Mouse (Mus musculus) hindbrain, embryonic 15.5 days (tissue): ENCODE data around the gene Vsig10l. TPM values are rescaled to one million over a fixed set of nuclear protein-coding genes. Genes with fewer than 3 reads are reported as not detected.

Experiments
- ATAC-seq: fragments of 200-750 bp; cut with Nextera tagmentation; 2 replicates; pipeline ENCODE4 v1.8.0; 2017; ENCODE audit warnings: low read depth, moderate number of reproducible peaks, moderate TSS enrichment; ENCODE audit not compliant: low FRiP score
- H3K27ac ChIP-seq: fragments of 300-500 bp; sonication (generic); replicated peaks from 2 replicates; pipeline ENCODE4 v1.5.1; 2015; ENCODE audit warnings: mild to moderate bottlenecking, inconsistent platforms
- H3K27me3 ChIP-seq: fragments of 300-500 bp; sonication (generic); 2 replicates; pipeline ENCODE4 v1.6.1; 2015; ENCODE audit warnings: control low read depth, inconsistent platforms
- H3K36me3 ChIP-seq: fragments of 300-500 bp; sonication (generic); 2 replicates; pipeline ENCODE4 v1.6.1; 2015; ENCODE audit warnings: control low read depth, inconsistent platforms
- H3K4me1 ChIP-seq: fragments of 300-500 bp; sonication (generic); replicated peaks from 2 replicates; pipeline ENCODE4 v1.6.1; 2015; ENCODE audit warnings: control low read depth, inconsistent platforms
- H3K4me2 ChIP-seq: fragments of 300-500 bp; sonication (generic); 2 replicates; pipeline ENCODE4 v1.6.1; 2015; ENCODE audit warnings: moderate library complexity, mild to moderate bottlenecking, inconsistent platforms
- H3K4me3 ChIP-seq: fragments of 300-500 bp; sonication (generic); 2 replicates; pipeline ENCODE4 v1.5.1; 2015; ENCODE audit warnings: mild to moderate bottlenecking, inconsistent platforms
- H3K9ac ChIP-seq: fragments of 300-500 bp; sonication (generic); 2 replicates; pipeline ENCODE4 v1.6.1; 2015; ENCODE audit warnings: inconsistent platforms
- H3K9me3 ChIP-seq: fragments of 300-500 bp; sonication (generic); 2 replicates; pipeline ENCODE4 v1.6.1; 2016; ENCODE audit warnings: control low read depth, inconsistent platforms
- WGBS: fragments of 180-500 bp; shearing (Covaris S2); methylation state at CpG from one replicate; pipeline ENCODE4 v1.1.7; 2015; 5-methylcytosine and 5-hydroxymethylcytosine counted together
- polyA plus RNA-seq: library from polyadenylated mRNA; unstranded; fragments of >200 nt; fragmentation: Nextera tagmentation; extraction: Ambion mirVana; gene quantifications from 2 replicates; pipeline ENCODE4 v1.2.1, GENCODE M21; 2015

Vsig10l gene
- polyA plus RNA-seq, result 21.0 and 21.4 TPM in 2 replicates

- H3K4me1 ChIP-seq, result peaks cover 10% of the 10 kb centered on the region
- H3K4me2 ChIP-seq, result no peak within 1 kb of the TSS
- no peak for ATAC-seq
- H3K4me3 ChIP-seq, result no peak within 1 kb of the TSS
- 71% methylated on average over 4 of the region's 4 CpGs for WGBS
- H3K27ac ChIP-seq, result no peak within 1 kb of the TSS
- H3K27me3 ChIP-seq, result 0 out of 2 replicates have a peak, but pooled peaks cover 7% of the 10 kb centered on the region
- no peaks in the 10 kb centered on the region for H3K36me3 ChIP-seq
- H3K9me3 ChIP-seq, result no peaks in the 10 kb centered on the region
- no peak within 1 kb of the TSS for H3K9ac ChIP-seq
Measured at GRCm38 (mm10) chr7:43462851-43463250, at the start of gene Vsig10l. Vsig10l (plus strand) TSS chr7:43463151.

GRCm38 (mm10) chr7:43417298-43417697, 45.7 kb upstream of the Vsig10l start:
- H3K9ac ChIP-seq, result no peak overlapping the region
- H3K27me3 ChIP-seq, result no peaks in the 10 kb centered on the region
- H3K9me3 ChIP-seq, result no peaks in the 10 kb centered on the region
- no peak overlapping the region for H3K27ac ChIP-seq
- H3K36me3 ChIP-seq, result no peaks in the 10 kb centered on the region
- ATAC-seq, result no peak
- WGBS, result 79% methylated on average over 10 of the region's 10 CpGs
- no peaks in the 10 kb centered on the region for H3K4me1 ChIP-seq
- no peak overlapping the region for H3K4me3 ChIP-seq
- no peak overlapping the region for H3K4me2 ChIP-seq

DNA sequence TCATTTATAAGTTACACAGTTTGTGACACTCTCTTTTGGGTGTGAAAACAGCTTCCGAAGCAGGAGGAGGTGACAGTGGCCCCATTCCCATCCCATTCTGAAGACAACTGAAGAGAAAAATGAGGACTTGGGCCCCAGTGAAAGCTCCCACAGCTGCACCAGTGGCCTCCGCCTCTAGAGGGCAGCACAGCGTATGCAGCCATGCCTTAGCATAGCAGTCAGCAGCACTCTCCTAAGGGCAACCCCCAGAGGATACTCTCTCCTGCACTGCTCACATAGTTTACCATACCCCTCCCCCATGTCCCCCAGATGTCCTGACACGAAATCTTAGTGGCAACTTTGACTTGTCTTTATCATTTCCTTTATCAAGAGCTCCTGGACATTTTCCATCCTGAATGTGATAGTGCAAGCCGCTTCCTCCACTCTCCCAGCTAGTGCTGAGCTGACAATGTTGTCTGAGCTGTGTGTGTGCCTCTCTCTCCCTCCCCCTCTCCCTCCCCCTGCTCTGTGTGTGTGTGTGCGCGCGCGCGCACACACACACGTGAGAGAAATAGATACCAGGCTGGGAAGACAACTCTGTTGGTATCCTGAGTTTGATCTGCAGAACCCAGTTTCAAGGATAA, 39.8 kb upstream of the Vsig10l start:
- no peak overlapping the region for H3K27ac ChIP-seq
- H3K9ac ChIP-seq, result no peak overlapping the region

GRCm38 (mm10) chr7:43423991-43424625, 38.8 kb upstream of the Vsig10l start:
- no peak overlapping the region for H3K4me2 ChIP-seq
- no peaks in the 10 kb centered on the region for H3K9me3 ChIP-seq
- H3K27me3 ChIP-seq, result no peaks in the 10 kb centered on the region
- 70% methylated on average over 3 of the region's 3 CpGs for WGBS
- H3K27ac ChIP-seq, result no peak overlapping the region
- no peak for ATAC-seq
- H3K4me1 ChIP-seq, result peaks cover 5% of the 10 kb centered on the region
- no peak overlapping the region for H3K9ac ChIP-seq
- H3K4me3 ChIP-seq, result no peak overlapping the region
- H3K36me3 ChIP-seq, result no peaks in the 10 kb centered on the region

More for the DNA sequence above, 39.8 kb upstream of the Vsig10l start:
- H3K4me2 ChIP-seq, result peak overlapping the region; percentile 36
- ATAC-seq, result peak; percentile 94
- no peaks in the 10 kb centered on the region for H3K9me3 ChIP-seq
- peaks cover 5% of the 10 kb centered on the region for H3K4me1 ChIP-seq
- H3K27me3 ChIP-seq, result no peaks in the 10 kb centered on the region
- WGBS, result 18% methylated on average over 11 of the region's 11 CpGs
- 0 out of 2 replicates have a peak overlapping the region, but pooled peaks have one; percentile 5 for H3K4me3 ChIP-seq
- no peaks in the 10 kb centered on the region for H3K36me3 ChIP-seq

DNA sequence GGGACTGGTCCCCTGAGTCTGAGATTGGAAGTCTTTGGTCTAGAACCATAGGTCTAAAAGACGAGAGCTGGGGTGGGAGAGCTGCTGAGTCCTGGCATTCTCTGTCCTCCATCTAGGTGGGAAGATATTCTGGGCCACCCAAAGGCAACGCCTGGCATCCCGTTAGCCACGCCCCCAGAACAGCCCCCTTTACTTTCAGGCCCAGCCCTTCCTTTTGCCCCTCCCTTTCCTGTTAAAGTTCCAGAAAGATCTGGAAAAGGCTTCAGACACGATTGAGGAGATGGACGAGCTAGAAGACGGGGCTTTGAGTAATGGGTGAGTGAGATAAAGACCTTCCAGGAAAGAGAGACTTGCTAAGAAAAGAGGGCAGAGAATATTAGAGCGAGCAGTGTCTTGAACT, 35.5 kb upstream of the Vsig10l start, which contains the start of gene Lim2:
Gene Lim2, plus strand, starts transcription at position 265 of the 400 bp plus-strand sequence.
- Histone ChIP-seq H3K4me2 (no peak within 1 kb of the TSS), H3K36me3 (no peaks in the 10 kb centered on the region), H3K4me1 (peaks cover 5% of the 10 kb centered on the region), H3K9ac (no peak within 1 kb of the TSS), H3K4me3 (no peak within 1 kb of the TSS), H3K27me3 (no peaks in the 10 kb centered on the region), H3K27ac (no peak within 1 kb of the TSS), H3K9me3 (no peaks in the 10 kb centered on the region)
- ATAC-seq, result no peak
- WGBS, result 84% methylated on average over 8 of the region's 8 CpGs

- WGBS, result 68% methylated on average over 4 of the region's 4 CpGs
- H3K9me3 ChIP-seq, result no peaks in the 10 kb centered on the region
- no peak overlapping the region for H3K4me3 ChIP-seq
- H3K36me3 ChIP-seq, result no peaks in the 10 kb centered on the region
- H3K9ac ChIP-seq, result no peak overlapping the region
- no peak for ATAC-seq
- H3K4me2 ChIP-seq, result no peak overlapping the region
- H3K27ac ChIP-seq, result no peak overlapping the region
- no peaks in the 10 kb centered on the region for H3K27me3 ChIP-seq
- H3K4me1 ChIP-seq, result no peaks in the 10 kb centered on the region
Measured at GRCm38 (mm10) chr7:43429500-43429899, 33.5 kb upstream of the Vsig10l start.

DNA sequence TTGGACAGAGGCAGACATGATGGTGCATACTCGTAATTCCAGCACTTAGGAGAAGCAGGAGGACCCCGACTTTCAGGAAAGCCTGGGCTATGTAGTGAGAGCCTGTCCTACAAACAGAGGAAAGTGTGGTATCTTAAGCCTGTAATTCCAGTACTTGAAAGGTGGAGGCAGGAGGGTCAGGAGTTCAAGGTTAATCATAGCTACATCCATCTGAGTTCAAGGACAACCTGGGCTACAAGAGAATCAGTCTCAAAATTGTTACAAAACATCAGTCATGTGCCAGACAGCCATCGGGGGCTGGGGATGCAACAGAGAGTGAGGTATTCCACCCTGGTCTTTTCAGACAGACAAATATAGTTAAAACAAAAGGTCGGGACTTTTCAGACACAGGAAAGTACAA, 30.1 kb upstream of the Vsig10l start:
- no peaks in the 10 kb centered on the region for H3K36me3 ChIP-seq
- ATAC-seq, result no peak
- WGBS, result 77% methylated on average over 4 of the region's 4 CpGs
- no peak overlapping the region for H3K27ac ChIP-seq
- no peak overlapping the region for H3K4me2 ChIP-seq
- no peaks in the 10 kb centered on the region for H3K27me3 ChIP-seq
- H3K4me3 ChIP-seq, result no peak overlapping the region
- no peak overlapping the region for H3K9ac ChIP-seq
- H3K4me1 ChIP-seq, result no peaks in the 10 kb centered on the region
- H3K9me3 ChIP-seq, result no peaks in the 10 kb centered on the region

GRCm38 (mm10) chr7:43434676-43435075, 28.3 kb upstream of the Vsig10l start:
- Histone ChIP-seq H3K4me1 (no peaks in the 10 kb centered on the region), H3K9ac (no peak overlapping the region), H3K4me3 (no peak overlapping the region), H3K27ac (no peak overlapping the region), H3K9me3 (no peaks in the 10 kb centered on the region), H3K27me3 (no peaks in the 10 kb centered on the region), H3K36me3 (no peaks in the 10 kb centered on the region), H3K4me2 (no peak overlapping the region)
- 79% methylated on average over 5 of the region's 5 CpGs for WGBS
- ATAC-seq, result no peak

DNA sequence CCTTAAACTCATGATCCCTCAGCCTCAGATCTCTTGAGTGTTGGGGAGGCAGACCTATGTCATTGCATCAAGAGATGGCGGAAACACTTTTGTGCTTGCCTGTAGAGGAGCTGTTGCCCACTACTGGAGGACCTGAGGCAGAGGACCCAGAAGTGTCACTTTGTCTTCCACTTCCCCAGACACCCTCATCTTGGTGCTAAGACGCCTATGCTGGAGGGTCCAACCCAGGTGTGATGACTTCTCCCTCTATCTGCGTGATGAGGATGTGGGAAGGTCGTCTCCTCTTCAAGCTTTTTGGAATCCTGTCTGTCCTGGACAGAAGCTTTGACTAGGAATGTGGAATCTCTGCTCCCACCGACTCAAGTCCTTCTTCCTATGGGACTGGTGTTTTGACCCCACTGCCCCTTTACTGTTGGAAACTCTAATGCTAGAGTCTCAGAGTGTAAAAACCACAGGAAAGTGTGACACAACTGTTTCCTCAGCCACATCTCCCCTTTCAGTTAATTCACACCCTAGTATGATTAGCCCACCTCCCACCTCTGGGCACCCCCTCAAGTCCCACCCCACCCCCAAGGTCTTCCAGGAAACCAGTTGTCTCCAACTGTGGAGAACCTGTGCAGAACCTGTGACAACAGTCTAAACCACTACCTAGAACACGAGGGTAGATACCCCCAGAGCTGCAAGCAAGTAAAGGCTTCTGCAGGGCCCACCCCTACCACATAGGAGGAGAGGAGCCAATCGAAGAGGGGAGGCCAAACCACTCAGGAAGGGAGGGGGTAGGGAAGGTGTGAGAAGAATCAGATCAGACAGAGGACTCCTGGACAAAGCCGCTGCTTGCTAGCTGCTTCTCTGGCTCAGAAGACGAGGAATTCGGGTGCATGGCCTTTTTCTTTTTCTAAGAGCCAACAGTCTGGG, 26.4 kb upstream of the Vsig10l start, which contains the start of gene Nkg7:
Gene Nkg7, plus strand, starts transcription at position 733 of the 915 bp plus-strand sequence.
- 86% methylated on average over 10 of the region's 10 CpGs for whole genome bisulfite sequencing
- Histone ChIP-seq H3K9ac (no peak within 1 kb of the TSS), H3K4me3 (no peak within 1 kb of the TSS), H3K9me3 (no peaks in the 10 kb centered on the region), H3K36me3 (no peaks in the 10 kb centered on the region), H3K27ac (no peak within 1 kb of the TSS), H3K4me2 (no peak within 1 kb of the TSS), H3K4me1 (no peaks in the 10 kb centered on the region), H3K27me3 (no peaks in the 10 kb centered on the region)
- no peak for ATAC-seq

- no peaks in the 10 kb centered on the region for H3K9me3 ChIP-seq
- H3K4me1 ChIP-seq, result peaks cover 10% of the 10 kb centered on the region
- no peak overlapping the region for H3K4me2 ChIP-seq
- no peak overlapping the region for H3K4me3 ChIP-seq
- H3K36me3 ChIP-seq, result no peaks in the 10 kb centered on the region
- 87% methylated on average over 4 of the region's 4 CpGs for WGBS
- H3K27ac ChIP-seq, result no peak overlapping the region
- no peak overlapping the region for H3K9ac ChIP-seq
- H3K27me3 ChIP-seq, result no peaks in the 10 kb centered on the region
- no peak for ATAC-seq
Measured at GRCm38 (mm10) chr7:43438611-43439010, 24.3 kb upstream of the Vsig10l start.

GRCm38 (mm10) chr7:43440482-43440881, 22.5 kb upstream of the Vsig10l start, which contains the start of gene Cldnd2:
Cldnd2 (plus strand) TSS chr7:43440782.
- WGBS, result 81% methylated on average over 6 of the region's 6 CpGs
- no peak for ATAC-seq
- no peak within 1 kb of the TSS for H3K9ac ChIP-seq
- no peaks in the 10 kb centered on the region for H3K27me3 ChIP-seq
- peaks cover 21% of the 10 kb centered on the region for H3K4me1 ChIP-seq
- H3K27ac ChIP-seq, result no peak within 1 kb of the TSS
- no peak within 1 kb of the TSS for H3K4me2 ChIP-seq
- no peaks in the 10 kb centered on the region for H3K9me3 ChIP-seq
- H3K36me3 ChIP-seq, result no peaks in the 10 kb centered on the region
- no peak within 1 kb of the TSS for H3K4me3 ChIP-seq

DNA sequence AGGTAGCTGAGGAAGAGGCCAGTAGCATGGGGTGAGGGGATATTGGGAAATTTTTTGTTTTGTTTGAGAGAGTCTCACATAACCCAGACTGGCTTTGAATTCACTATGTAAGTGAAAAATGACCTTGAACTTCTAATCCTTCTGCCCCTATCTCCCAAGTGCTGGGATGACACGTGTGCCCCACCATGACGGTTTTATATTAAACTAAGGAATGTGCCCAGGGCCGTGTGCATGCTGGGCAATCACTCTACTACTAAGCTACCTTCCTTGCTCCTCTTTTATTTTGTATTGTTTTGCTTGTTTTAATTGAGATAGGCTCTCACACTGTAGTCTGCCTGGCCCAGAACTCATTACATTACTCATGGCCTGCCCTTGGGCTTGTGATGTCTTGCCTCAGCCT, 21.9 kb upstream of the Vsig10l start:
- no peaks in the 10 kb centered on the region for H3K36me3 ChIP-seq
- no peaks in the 10 kb centered on the region for H3K9me3 ChIP-seq
- WGBS, result 82% methylated on average over 3 of the region's 3 CpGs

More for the DNA sequence above, 21.9 kb upstream of the Vsig10l start:
- Histone ChIP-seq H3K4me1 (peaks cover 21% of the 10 kb centered on the region), H3K27me3 (no peaks in the 10 kb centered on the region), H3K9ac (no peak overlapping the region), H3K4me3 (no peak overlapping the region), H3K4me2 (no peak overlapping the region), H3K27ac (no peak overlapping the region)
- ATAC-seq, result no peak
